Mouse (Mus musculus) limb, embryonic 14.5 days (tissue): ENCODE measurements at regions not wholly inside any gene's neighbourhood (a gene's known extent, or its start where the extent isn't known, plus 50 kb on each side); places are given as distances from the start of the nearest gene placed in this dataset.

ENCODE experiments used
- ATAC-seq: fragments of 200-750 bp; cut with Nextera tagmentation; 2 replicates; pipeline ENCODE4 v1.8.0; 2017; ENCODE audit warnings: low read depth, moderate number of reproducible peaks, moderate TSS enrichment; ENCODE audit not compliant: low FRiP score
- DNase-seq: peaks from one replicate; pipeline ENCODE4 v3.0.0-alpha.2; 2015; ENCODE audit warnings: low spot score
- H3K27ac ChIP-seq: fragments of 300-500 bp; sonication (generic); replicated peaks from 2 replicates; pipeline ENCODE4 v1.5.1; 2014; ENCODE audit warnings: low read depth, mild to moderate bottlenecking, low read length, moderate library complexity, mixed read lengths
- H3K27me3 ChIP-seq: fragments of 300-500 bp; sonication (generic); 2 replicates; pipeline ENCODE4 v1.6.1; 2014; ENCODE audit warnings: low read length, mixed read lengths; ENCODE audit not compliant: control insufficient read depth, insufficient read depth
- H3K36me3 ChIP-seq: fragments of 300-500 bp; sonication (generic); 2 replicates; pipeline ENCODE4 v1.6.1; 2014; ENCODE audit warnings: mild to moderate bottlenecking, low read length, moderate library complexity, mixed read lengths; ENCODE audit not compliant: control insufficient read depth, insufficient read depth
- H3K4me1 ChIP-seq: fragments of 300-500 bp; sonication (generic); 2 replicates; pipeline ENCODE4 v1.6.1; 2014; ENCODE audit warnings: antibody characterized with exemption, low read length, mixed read lengths; ENCODE audit not compliant: control insufficient read depth, insufficient read depth
- H3K4me2 ChIP-seq: fragments of 300-500 bp; sonication (generic); replicated peaks from 2 replicates; pipeline ENCODE4 v1.6.1; 2014; ENCODE audit warnings: low read depth, mild to moderate bottlenecking, low read length, moderate library complexity; ENCODE audit not compliant: severe bottlenecking
- H3K4me3 ChIP-seq: fragments of 300-500 bp; sonication (generic); replicated peaks from 2 replicates; pipeline ENCODE4 v1.5.1; 2014; ENCODE audit warnings: low read length
- H3K9ac ChIP-seq: fragments of 300-500 bp; sonication (generic); 2 replicates; pipeline ENCODE4 v1.6.1; 2014; ENCODE audit warnings: mild to moderate bottlenecking, low read depth, low read length, moderate library complexity; ENCODE audit not compliant: severe bottlenecking
- H3K9me3 ChIP-seq: fragments of 300-500 bp; sonication (generic); 2 replicates; pipeline ENCODE4 v1.6.1; 2016; ENCODE audit warnings: low read length; ENCODE audit not compliant: control insufficient read depth
- POLR2A ChIP-seq: fragments of 200-500 bp; IDR thresholded peaks from 2 replicates; pipeline ENCODE4 v1.8.0; 2012; ENCODE audit warnings: inconsistent platforms, mild to moderate bottlenecking, moderate library complexity, borderline replicate concordance; ENCODE audit not compliant: insufficient read depth, insufficient read length; ENCODE audit errors: extremely low read depth
- WGBS: fragments of 180-500 bp; shearing (Covaris S2); extraction: QIAGEN DNeasy Blood & Tissue Kit; methylation state at CpG from one replicate; pipeline ENCODE4 v1.1.7; 2014; 5-methylcytosine and 5-hydroxymethylcytosine counted together

GRCm38 (mm10) chrX:11728481-11728880 is 400.9 kb downstream of the H2al1j start:
- ATAC-seq: no peak
- WGBS: 75% methylated on average over 4 of the region's 4 CpGs
- H3K27me3 ChIP-seq: no peaks in the 10 kb centered on the region
- no peak overlapping the region for H3K9ac ChIP-seq
- H3K36me3 ChIP-seq: no peaks in the 10 kb centered on the region
- H3K27ac ChIP-seq: no peak overlapping the region
- no peak overlapping the region for H3K4me2 ChIP-seq
- no peaks in the 10 kb centered on the region for H3K9me3 ChIP-seq
- H3K4me1 ChIP-seq: no peaks in the 10 kb centered on the region
- no peak overlapping the region for H3K4me3 ChIP-seq
- TF ChIP-seq POLR2A: no peak
- DNase-seq: no peak

- ATAC-seq (no peak), DNase-seq (no peak)
- H3K4me1 ChIP-seq: peaks cover 8% of the 10 kb centered on the region
- TF ChIP-seq POLR2A: no peak
- H3K9me3 ChIP-seq: no peaks in the 10 kb centered on the region
- 68% methylated on average over 6 of the region's 6 CpGs for WGBS
- H3K4me2 ChIP-seq: no peak overlapping the region
- H3K9ac ChIP-seq: no peak overlapping the region
- no peaks in the 10 kb centered on the region for H3K36me3 ChIP-seq
- H3K27me3 ChIP-seq: no peaks in the 10 kb centered on the region
- no peak overlapping the region for H3K27ac ChIP-seq
- no peak overlapping the region for H3K4me3 ChIP-seq
Measured at GRCm38 (mm10) chrX:11729992-11730391, 402.4 kb downstream of the H2al1j start.

- no peak overlapping the region for H3K9ac ChIP-seq
- no peak for ATAC-seq
- no peak overlapping the region for H3K4me2 ChIP-seq
- H3K4me3 ChIP-seq: no peak overlapping the region
- H3K27me3 ChIP-seq: no peaks in the 10 kb centered on the region
- 88% methylated on average over 2 of the region's 2 CpGs for WGBS
- peaks cover 11% of the 10 kb centered on the region for H3K4me1 ChIP-seq
- no peaks in the 10 kb centered on the region for H3K9me3 ChIP-seq
- no peak for DNase-seq
- H3K36me3 ChIP-seq: no peaks in the 10 kb centered on the region
- H3K27ac ChIP-seq: no peak overlapping the region
- no peak for TF ChIP-seq POLR2A
Measured at GRCm38 (mm10) chrX:11732371-11732770, 404.7 kb downstream of the H2al1j start.

- WGBS: 31% methylated on average over 27 of the region's 27 CpGs
- peak; percentile 35; the same call in 1 of the 2 replicates for ATAC-seq
- H3K9ac ChIP-seq: no peak overlapping the region
- peaks cover 11% of the 10 kb centered on the region for H3K4me1 ChIP-seq
- no peaks in the 10 kb centered on the region for H3K27me3 ChIP-seq
- DNase-seq: peak; percentile 29
- H3K4me2 ChIP-seq: peak overlapping the region; percentile 13; the same call in 1 of the 2 replicates
- no peak for TF ChIP-seq POLR2A
- peak overlapping the region; percentile 55; the same call in 1 of the 2 replicates for H3K27ac ChIP-seq
- no peaks in the 10 kb centered on the region for H3K9me3 ChIP-seq
- H3K36me3 ChIP-seq: no peaks in the 10 kb centered on the region
- H3K4me3 ChIP-seq: no peak overlapping the region
Measured at GRCm38 (mm10) chrX:11734505-11735435, 407.1 kb downstream of the H2al1j start.

GRCm38 (mm10) chrX:11735516-11736170 is 408.0 kb downstream of the H2al1j start:
- H3K4me2 ChIP-seq: peak overlapping the region; percentile 13; the same call in 1 of the 2 replicates
- peak; percentile 63 for DNase-seq
- ATAC-seq: peak; percentile 72
- peak overlapping the region; percentile 55; the same call in 1 of the 2 replicates for H3K27ac ChIP-seq
- 39% methylated on average over 17 of the region's 17 CpGs for WGBS
- H3K27me3 ChIP-seq: no peaks in the 10 kb centered on the region
- peaks cover 11% of the 10 kb centered on the region for H3K4me1 ChIP-seq
- no peak overlapping the region for H3K4me3 ChIP-seq
- H3K9ac ChIP-seq: no peak overlapping the region
- H3K36me3 ChIP-seq: no peaks in the 10 kb centered on the region
- H3K9me3 ChIP-seq: no peaks in the 10 kb centered on the region
- no peak for TF ChIP-seq POLR2A
